Mouse (Mus musculus) thymus, postnatal 4 days (tissue): ENCODE measurements around the gene Ankrd33b.

ENCODE experiments used
- DNase-seq: peaks from one replicate; pipeline ENCODE4 v3.0.0; 2021

Ankrd33b gene

DNA sequence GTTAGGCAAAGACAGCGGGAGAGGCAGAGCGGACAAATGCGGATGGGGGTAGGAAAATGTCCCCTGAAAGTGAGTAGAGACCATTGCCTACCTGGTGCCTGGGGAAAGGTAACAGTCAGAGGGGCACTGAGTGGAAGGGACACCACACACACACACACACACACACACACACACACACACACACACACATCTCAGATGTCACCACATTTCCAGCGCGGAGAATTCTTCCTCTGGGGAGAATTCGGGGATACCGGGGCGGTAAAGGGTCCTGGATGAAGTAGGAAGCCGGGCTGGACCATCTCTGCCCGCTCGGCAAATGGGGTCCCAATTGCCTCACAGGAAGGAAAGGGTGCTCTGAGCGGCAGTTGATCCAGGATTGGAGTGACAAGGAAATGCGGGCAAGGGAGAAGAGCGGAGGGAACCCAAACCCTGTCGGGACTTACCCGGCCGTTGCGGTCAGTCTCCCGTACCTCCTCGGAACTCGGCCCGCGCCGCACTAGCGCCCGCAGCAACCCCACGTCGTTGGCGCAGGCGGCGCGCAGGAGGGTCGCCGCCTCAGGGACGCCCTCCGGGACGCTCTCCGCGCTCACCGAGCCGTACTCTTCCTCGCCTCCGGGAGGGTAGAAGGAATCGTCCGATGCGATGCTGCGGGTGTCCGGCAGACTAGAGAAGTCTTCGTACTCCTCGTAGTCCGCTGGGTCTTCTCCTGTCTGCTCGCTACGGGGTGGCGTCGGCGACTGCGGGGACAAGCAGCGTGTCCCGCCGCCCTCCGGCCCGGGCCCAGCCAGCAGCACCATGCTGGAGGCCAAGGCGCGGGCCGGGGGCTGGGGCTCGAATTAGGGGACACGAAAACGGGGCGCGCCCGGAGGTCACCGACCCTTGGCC, 688 bp downstream of the Ankrd33b start:
- peak; percentile 17 for DNase-seq

DNA sequence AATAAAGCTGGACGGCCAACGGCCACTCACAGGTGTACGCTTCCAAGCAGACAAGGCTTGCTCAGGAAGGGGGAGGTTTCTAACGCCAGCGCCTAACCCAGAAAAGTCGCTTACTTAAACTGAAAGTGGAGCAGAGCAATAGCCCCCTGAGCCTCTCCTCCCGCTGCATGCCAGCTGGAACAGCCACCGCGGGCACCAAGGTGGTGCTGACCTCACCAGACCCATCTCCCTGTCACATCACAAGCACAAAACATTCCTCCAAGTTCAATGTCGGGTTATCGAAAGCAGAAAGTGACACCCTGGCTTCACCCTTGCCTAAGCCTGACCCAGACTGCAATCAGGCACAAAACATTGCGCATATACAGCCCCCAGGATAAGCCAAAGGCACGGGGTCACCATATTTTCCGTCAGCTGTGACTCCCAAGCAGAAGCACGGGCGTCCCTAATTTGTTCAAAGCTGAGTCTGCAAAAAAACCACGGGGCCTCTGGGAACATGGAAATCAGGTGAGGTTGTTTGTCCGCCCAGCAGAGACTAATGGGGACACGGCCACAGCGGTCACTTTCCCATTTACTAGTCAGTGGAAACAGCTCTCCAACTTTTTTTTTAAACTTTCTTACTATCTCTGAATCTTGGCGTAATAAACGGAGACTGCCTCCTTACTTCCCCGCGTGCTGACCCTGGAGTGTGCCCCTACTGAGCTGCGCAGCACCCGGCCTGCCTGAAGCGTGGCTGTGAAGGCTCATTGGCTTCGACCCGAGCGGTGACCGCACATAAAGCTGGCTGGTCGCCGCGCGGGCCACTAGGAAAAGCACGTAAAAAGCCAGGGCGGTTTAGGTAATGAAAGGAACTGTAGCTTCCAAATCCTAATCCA, 1.6 kb downstream of the Ankrd33b start:
- no peak for DNase-seq

DNA sequence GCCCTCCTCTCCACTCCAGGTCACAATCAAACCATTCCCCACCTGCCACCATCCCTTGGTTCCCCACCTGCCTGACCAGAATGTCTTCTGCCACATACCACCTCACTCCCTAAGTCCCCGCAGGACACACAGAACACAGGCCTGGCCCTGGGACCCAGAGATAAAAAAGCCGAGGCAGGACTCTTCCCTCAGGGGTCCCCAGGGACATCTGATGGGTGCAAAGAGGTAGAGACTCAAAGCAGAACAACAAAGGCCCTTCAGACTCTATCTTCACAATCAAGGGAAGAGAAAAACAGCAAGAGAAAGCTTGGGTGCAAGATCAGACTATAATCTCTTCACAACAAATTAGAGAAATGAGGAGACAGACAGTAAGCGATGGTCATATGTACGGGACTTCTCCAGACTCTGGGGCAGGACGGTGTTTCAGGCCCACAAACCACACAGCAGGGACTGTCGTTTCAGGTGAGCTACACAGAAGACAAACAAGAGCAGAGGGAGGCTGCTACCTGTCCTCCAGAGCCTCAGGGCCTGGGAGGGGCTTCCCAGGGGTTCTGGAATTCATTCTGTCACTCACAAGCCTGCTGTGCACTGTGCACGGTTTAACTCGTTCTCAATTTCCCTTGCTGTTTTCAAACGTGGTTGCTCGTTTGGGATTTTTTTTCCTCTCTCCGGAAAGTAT, 2.3 kb downstream of the Ankrd33b start:
- DNase-seq: no peak

- DNase-seq: no peak
These were observed 3.1 kb downstream of the Ankrd33b start for GRCm38 (mm10) chr15:31364396-31364795.

- DNase-seq: no peak
These were observed 3.6 kb downstream of the Ankrd33b start for GRCm38 (mm10) chr15:31363981-31364361.

DNA sequence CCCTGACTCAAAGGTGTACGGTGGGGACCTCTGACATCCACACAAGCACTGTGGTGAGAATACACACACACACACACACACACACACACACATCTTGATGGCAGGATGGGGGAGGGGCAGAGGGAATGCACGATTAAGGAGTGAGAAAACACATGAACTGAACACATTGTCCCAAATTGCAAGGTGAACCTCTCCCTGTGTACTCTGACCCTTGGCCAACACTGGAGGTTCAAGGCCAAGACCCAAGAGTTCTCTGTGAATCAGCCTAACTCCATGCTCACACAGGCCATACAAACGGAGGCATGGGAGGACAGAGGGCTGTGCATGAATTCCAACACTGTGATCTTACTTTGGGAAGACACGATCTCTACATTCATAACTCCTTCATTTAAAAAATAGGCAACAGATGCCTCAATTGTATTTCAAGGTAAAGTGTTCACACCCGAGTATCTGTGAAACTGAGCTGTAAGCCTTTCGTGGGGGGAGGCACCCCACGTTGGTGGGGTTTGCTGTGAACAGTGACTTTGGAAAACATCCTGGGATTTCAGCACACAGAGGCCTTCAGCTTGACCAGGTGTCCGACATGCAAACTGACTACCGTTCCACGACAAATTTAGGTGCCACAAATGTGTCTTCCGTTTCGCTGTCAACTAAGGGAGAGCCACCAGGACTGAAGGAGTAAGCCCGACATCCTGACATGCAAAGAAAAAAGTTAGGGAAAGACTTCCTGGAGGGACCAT, 4.1 kb downstream of the Ankrd33b start:
- no peak for DNase-seq

- DNase-seq: no peak
These were observed 6.2 kb downstream of the Ankrd33b start for GRCm38 (mm10) chr15:31361259-31361853.

- DNase-seq: no peak
These were observed 6.9 kb downstream of the Ankrd33b start for GRCm38 (mm10) chr15:31360593-31360992.

GRCm38 (mm10) chr15:31359805-31360204, 7.7 kb downstream of the Ankrd33b start:
- DNase-seq: no peak

- DNase-seq: no peak
These were observed 14.8 kb downstream of the Ankrd33b start for GRCm38 (mm10) chr15:31352494-31353279.

DNA sequence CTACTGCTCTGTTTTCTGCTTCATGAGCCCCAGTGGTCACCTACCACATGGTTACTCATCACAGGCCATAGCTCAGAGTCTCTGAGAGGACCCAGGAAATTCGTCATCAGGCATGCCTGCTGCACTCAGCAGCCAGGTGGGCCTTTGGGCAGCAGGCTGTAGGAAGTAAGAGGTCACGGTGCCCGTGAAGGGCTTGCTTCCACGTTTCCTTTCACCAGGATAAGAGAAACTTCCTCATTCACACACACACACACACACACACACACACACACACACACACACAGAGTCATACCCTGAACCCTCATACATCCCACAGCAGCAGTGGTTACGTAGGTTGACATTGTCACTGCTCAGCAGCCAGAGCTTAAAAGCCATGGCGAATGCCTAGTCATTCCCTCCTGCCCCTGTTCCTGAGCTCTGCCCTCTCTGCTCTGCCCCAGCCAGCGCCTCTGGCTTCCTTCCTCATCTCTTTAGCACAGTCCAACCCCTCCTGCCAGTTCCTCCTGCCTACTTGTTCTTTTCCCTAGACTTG, 17.6 kb downstream of the Ankrd33b start:
- no peak for DNase-seq

- no peak for DNase-seq
These were observed 18.5 kb downstream of the Ankrd33b start for GRCm38 (mm10) chr15:31349046-31349445.

- no peak for DNase-seq
These were observed 19.3 kb downstream of the Ankrd33b start for GRCm38 (mm10) chr15:31348241-31348640.

DNA sequence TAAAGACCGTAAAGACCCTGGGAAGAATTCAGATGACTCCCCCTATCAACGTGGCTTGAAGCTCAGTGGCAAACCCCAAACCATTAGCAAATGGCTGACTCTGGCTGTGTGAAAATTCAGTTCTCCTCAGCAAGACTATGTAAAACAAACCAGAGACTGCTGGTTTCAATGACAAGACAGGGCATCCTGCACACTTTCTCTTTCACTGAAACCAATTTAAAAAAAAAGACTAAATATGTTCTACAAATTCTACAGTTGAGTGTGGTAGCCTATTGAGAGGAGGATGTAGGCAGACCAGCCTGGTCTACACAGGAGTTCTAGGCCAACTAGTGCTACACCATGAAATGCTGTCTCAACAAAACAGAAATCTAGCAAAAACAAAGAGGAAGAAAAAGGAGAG, 21.0 kb downstream of the Ankrd33b start:
- DNase-seq: no peak

GRCm38 (mm10) chr15:31345366-31345765, 22.2 kb downstream of the Ankrd33b start:
- DNase-seq: no peak

DNA sequence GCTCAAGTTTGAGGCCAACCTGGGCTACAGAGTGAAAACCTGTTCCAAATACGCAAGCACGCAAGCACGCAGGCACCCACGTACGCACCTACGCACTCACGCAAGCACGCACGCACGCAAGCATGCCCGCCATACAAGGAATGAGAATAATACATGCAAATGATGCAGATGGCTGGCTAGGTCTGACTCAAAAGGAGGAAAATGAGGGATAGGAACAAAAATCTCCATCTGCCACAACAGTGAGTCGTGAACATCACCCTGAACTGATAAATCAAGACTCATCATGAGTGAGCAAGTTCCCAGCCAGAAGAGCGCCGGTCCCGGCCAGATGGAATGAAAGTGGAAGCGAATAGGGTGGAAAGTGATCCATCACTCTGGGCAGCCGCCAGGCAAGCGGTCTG, 22.7 kb downstream of the Ankrd33b start:
- no peak for DNase-seq

- no peak for DNase-seq
These were observed 23.9 kb downstream of the Ankrd33b start for GRCm38 (mm10) chr15:31343602-31344001.

- no peak for DNase-seq
These were observed 25.0 kb downstream of the Ankrd33b start for GRCm38 (mm10) chr15:31342496-31342901.

DNA sequence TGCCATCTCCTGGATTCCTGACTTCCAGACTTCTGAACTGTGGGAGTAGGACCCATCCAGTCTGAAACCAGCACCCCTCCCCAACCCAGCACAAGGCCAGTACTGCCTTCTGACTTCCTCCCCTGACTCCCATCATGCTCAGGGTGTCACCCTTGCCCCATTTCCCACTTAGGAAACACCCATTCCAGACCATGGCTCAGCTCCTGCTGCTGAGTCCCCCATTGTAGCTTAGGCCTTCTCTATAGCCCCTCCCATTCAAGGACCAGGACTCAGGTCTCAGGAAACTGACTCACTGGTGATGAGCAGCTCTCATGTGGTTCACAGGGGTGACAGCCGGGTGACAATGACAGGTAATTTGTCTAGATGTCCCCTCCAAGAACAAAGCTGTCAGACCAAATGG, 25.5 kb downstream of the Ankrd33b start:
- DNase-seq: no peak

GRCm38 (mm10) chr15:31338656-31339291, 28.8 kb downstream of the Ankrd33b start:
- DNase-seq: no peak

- no peak for DNase-seq
These were observed 29.5 kb downstream of the Ankrd33b start for GRCm38 (mm10) chr15:31337983-31338382.
